Mouse (Mus musculus) urinary bladder, postnatal 14 days (tissue): ENCODE data around the gene Gpr55.
"Not testable (repeated sequence)": the region's sequence is repeated elsewhere in the genome, so short reads cannot be mapped to it uniquely, and the experiment has no call there.

Source experiments
- DNase-seq: peaks from one replicate; pipeline ENCODE4 v3.0.0; 2021; ENCODE audit warnings: low spot score

Gene Gpr55

DNA sequence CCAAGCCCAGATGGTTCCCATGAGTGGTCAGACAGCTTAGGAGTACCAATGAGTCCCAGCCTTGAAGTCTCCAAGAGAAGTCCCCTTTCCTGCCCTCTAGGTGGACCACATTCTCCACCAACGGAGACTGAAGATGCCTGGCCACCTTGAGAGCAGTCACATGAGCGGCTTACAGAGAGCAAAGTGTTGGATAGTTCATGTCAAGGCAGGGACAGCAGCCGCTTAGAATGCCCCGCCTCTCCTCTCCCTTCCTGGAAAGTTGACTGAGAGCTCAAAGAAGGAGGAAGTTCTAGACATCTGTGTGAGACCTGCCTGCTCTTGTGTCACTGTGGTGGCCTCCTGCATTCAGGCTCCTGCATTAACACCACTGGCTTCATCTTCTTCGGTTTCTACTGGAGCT is at the start of gene Gpr55:
TSS of gene Gpr55 (minus strand) at position 135 of the 400 bp plus-strand sequence.
- DNase-seq: no peak

DNA sequence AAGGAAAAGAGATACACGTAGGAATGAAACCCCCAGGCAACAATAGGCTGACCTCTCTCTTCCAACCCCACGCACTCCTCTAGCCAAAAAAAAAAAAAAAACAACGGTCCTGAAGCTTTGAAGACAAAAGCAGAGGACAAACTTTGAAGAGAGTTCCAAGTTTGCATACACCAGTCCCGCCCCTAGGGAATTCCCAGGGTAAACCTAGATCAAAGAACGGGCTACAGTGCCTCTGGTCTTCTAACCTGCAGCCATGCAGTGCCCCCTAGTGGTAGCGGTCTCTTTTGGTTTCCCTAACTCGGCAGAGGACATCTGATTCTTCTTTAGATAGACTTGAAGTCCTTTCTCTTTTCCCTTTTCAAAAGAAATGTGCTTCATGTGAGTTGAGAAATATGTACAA is 47.0 kb upstream of the Gpr55 start:
- DNase-seq: peak; percentile 91

DNA sequence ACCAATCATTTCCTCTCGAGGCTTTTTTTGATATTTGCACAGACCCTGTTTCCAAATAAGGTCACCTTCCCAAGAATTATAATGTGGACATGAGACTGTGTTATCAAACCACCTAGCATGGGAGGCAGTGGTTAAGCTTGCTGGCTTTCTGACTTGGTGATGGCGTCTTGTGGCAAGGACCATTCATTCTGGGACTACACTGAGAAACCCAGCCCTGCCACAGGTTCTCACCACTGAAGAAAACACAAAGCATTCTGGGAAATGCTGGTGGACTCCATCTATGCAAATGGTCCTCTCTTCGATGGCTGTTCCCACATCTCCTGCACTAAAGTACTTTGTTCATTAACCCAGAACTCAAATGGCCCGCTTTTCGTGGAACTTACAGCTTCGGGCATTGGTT is 45.2 kb upstream of the Gpr55 start:
- DNase-seq: no peak

DNA sequence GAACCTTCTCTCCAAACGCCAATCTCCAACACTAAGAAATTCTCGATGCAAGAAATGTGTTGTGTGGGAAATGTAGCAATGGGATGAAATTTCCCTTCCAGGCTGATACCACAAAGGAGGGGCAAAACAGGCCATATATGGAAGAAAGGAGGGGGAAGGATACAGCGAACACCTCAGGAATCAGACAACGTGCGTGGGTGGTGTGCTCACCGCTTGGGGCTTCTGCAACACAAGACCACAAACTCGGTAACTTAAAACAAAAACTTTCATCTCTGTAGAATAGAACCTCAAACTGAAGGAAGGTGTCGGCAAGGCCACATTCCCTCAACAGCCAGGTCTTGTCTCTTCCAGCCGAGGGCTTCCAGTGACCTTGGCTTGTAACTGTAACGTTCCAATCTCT is 44.7 kb upstream of the Gpr55 start:
- DNase-seq: no peak

DNA sequence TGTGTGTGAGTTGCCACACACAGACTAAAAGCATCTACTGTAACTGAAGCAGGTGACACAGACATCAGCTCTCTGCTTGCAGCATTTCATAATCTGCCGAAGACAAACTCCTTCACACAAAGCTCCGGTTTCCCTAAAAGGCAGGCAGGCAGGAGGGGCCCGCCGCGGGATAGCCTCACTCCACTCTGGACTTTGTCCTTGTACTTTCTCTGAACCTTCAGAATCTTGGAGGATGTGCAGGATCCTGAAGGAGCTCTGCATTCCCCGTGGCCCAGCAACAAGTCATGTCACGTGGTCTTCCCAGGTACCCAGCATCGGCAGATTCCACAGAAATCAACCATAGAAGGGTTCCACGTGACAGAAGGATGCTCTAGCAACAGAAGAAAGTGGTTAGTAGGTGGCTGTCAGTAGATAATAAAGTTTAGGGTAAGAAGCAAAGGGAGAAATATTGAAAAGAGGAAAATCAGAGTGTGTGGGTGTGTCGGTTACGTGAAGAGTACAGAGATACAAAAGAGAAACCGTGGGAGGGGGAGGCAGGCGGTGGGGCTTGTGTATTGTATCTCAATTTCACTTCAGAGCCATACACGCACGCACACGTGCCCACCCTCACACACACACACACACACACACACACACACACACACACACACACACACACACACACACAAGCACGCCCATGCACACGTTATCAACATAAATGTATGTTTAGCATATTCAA is 39.2 kb upstream of the Gpr55 start:
- no peak for DNase-seq

DNA sequence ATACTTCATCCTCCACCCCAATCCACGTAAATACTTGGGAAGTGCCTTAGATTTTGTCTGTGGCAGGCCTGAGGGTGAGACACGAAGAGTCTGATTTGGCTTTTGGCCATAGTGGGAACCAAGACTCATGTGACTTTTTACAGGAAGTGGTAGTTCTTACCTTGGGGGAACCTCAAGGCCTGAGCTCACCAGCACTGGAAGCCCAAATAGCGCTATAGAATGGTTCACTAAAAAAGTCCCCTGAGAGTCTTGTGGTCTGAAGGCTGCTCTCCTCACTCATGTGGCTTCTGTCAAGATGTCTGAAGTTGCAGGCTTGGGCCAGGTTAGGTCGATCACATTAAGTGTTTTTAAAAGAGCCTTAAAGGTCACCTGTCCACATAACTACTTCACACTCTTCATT is 37.2 kb upstream of the Gpr55 start:
- DNase-seq: no peak

DNA sequence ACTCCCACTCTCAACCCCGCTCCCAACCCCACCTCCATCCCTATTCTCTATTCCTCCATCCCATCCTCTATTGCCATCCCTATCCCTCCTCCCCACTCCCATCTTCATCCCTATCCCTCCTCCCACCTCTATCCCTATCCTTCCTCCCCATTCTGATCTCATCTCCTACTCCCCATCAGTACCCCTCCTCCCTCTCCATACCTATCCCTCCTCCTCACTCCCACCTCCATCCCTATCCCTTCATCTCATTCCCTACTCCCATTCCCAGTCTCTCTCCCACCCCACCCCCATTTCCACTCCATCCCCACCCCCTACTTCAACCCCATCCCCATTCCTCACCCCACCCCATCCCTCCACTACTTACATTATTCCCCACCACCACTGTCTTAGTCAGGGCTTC is 36.4 kb upstream of the Gpr55 start:
- no peak for DNase-seq

DNA sequence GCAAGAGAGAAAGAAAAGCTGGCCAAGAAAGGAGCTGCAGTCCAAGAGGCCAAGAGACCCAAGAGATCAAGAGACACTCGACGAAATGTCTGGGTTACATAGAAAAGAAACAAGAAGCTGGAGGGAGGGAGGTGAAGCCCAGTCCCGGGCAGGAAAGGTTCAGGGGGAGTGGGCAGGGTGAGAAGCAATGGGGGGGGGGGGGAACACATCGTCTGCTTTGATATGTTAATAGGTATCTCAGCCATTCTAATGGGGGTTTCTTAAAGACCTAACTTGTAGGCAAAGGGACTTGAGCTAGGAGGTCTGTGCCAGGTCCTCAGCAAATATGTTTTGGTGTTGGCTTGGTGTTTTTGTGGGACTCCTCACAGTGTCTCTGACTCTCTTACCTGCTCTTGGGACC is 32.7 kb upstream of the Gpr55 start:
- no peak for DNase-seq

DNA sequence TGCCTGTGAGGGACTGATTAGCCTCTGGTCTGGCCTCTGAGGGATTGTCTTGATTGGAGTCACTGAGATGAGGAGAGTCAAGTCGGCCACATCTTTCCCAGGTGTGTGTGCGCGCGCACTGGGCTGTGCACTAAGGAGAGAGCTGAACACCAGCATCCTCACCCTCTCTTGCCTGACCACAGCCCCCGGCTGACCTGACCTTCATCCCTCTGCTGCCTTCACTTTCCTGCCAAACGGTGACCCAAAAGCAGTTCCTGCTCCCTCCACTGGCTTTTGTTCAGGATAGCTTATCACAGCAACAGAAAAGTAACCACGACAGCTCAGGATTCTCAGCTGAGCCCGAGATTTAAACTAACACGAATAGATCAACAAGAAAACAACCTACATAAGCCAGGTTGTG is 31.4 kb upstream of the Gpr55 start:
- no peak for DNase-seq

DNA sequence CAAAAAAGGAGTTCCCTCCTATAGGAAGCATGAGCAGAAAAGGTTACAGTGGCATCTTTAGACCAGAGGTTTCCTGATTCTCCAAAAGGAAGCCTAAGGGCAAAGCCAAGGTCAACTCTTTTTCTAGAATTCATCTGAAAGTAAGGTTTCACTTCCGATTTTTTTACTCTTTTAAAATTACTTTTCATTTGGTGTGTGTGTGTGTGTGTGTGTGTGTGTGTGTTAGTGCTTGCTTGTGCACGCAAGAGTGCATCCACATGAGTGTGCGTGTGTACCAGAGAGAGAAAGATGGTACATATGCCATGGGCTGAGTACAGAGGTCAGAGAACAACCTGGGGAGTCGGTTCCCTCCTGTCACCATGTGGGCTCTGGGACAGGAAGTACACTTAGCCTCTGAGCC is 28.1 kb upstream of the Gpr55 start:
- DNase-seq: not testable (repeated sequence)

DNA sequence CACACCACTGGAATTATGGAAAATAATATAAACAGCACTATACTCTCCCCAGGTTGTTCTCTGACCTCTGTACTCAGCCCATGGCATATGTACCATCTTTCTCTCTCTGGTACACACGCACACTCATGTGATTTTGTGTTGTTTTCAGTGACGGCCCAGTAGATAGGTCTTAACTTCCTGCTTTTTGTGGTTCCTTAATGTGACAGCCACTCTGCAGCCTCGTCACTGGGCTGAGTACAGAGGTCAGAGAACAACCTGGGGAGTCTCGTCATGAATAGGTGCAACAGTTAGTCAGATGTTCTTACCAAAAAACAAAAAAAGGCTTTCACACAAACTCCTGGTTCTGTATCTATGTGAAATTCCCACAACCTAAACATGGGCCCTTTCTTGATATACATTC is 27.5 kb upstream of the Gpr55 start:
- no peak for DNase-seq

DNA sequence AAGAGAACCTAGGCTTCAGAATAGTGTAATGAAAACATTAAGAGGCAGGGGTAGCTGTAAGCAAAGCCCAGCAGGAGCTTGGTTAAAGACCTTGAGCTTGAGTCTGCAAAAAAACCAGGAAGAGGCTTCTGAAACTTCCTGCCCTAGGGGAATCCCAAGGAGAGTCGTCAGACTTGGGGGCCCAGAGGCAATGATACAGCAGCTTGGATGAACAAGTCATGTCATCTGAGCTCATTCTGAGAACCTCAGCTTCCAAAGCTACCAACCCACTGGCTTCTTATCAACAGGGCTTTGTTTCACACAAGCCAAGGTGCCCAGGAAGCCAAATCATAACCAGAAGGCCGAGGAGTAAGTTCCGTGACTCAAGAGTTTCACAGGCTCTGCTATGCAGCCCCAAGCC is 25.0 kb upstream of the Gpr55 start:
- no peak for DNase-seq

DNA sequence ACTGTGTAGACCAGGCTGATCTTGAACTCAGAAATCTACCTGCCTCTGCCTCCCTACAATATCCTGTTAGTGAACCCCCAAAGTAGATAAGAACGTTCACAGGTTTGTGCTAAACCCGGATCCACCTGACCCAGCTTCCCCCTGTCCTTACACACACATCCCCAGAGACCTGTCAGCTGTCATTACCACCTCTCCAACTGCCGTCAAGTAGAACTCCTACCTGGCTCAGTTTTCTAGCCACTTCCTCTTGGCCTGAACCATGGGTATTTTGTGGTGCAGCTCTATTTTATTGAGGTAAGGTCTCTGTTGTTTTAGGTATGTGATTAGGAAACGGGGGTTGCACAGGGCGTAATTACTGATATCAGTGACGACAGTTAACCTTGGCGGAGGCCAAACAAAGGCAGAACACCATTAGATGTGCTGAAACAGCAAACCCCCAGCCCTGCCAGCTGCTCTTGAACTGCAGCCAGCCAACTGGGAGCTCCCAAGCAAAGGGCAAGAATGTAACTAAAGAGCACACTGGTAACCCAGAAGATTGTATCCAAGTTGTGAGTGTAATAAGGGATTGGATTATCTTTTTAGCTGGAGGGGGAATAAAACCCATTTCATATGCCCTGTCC is 21.0 kb upstream of the Gpr55 start:
- no peak for DNase-seq

DNA sequence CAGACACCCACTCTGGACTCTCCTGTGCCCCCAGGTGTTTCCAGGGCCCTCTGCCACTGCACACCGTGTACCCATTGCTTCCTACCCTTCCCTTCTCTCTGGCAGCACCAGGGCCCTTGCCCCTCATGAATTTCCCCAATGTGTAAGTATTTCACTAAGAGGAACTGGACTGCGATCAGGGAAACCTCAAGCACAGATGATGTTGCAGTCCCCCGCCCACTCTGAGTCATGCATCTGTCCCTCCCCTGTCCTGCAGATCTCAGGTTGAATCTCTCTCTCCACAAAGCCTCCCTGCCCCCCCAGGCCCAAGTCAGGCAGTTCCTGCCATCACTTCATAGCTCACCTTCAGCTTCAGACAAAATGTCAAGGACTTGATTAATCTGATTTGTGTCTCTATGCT is 16.9 kb upstream of the Gpr55 start:
- no peak for DNase-seq

DNA sequence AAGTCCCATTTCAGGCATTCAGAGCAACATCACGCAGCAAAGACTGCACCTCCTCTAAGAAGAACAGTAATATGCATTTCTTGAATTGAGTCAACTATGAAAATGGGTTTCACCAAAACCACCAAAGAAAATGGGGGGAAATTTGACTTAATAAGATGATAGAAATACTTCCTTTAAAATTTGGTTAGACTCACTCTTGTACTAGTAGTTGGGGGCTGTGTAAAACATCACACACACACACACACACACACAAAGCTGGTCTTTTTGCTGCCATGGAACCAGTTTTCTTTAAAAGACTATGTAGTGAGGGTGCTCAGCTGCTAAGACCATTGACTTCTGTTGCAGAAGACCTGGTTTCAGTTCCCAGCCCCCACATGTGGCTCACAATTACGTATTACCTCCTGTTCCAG is 12.7 kb upstream of the Gpr55 start:
- DNase-seq: no peak

DNA sequence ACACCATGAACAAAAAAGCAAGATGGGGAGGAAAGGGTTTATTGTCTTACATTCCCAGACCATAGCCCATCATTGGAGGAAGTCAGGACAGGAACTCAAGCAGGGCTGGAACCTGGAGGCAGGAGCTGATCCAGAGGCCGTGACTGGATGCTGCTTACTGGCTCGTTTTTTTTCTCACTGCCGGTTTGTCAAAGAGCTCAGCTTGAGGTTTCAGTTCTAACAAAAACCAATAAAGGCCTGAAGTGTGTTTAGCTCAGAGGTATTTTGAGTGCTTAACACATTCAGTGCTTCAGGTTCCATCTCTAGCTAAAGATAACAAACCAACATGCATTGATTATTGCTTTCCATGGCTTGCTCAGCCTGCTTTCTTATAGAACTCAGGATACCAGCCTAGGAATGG is 11.5 kb upstream of the Gpr55 start:
- DNase-seq: no peak

DNA sequence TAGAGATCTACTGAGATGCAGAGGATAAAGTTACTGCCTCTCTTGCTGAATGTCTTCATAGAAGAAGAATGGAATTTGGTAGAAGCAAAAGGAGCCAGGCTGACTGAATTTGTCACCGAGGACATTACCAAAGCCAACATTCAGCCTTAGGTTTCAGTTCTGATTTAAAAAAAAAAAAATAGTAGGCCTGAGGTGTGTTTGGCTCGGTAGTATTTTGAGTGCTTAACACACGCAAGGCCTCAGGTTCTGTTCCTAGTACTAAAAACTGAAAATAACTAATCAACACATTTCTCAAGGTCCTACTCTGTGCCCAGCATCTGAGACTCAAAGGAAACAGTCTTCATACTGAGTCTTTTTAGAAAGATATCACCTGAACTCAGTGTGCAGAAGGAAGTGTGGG is 10.3 kb upstream of the Gpr55 start:
- DNase-seq: no peak

DNA sequence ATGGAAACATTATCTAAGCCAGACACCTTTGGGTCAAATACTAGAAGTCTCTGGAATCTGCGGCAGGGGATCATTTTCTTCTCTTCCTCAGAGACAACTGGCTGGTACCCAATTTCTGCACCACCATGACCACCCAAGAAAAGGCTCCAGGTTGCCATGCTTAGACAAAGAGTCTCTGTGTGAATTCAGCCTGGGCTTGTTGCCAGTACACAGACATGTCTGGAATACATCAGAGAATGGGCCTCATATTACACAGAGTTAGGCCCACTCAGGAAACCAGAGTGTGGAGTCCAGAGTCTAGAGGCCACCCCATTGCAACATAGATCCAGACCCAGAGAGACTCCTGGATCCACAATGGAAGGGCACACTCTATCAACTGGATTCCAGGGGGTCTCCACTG is 8.7 kb upstream of the Gpr55 start:
- no peak for DNase-seq

DNA sequence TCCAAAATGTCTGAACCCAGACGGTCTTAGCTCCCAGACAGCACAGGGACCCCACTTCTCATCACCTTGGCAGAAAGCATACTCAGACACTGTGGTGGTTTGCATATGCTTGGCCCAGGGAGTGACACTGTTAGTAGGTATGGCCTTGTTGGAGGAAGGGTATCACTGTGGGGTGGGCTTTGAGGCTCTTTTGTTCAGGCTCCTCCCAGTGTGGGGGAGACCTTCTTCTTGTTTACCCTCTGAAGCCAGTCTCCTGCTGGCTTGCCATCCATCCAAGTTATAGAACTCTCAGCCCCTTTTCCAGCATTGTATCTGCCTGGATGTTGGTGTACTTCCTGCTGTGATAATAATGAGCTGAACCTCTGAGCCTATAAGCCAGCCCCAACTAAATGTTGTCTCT is 8.3 kb upstream of the Gpr55 start:
- no peak for DNase-seq

DNA sequence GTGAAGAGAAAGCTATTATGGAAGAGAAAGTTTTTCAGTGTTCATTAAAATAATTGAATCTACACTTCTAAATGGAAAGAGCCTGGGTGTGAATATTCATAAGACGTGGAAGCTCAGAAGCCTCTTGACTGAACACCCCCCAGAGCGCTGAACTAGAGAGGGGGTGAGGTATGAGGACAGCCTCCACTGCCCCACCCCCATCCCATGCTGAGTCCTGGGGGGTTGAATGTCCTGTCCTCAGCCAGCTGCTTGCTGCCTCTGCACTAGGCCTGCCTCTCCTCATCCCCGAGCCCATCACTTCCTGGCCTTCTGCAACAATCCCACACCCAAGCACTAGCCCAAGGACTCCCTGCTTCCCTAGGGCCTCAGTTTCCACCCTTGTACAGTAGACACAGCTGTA is 5.0 kb upstream of the Gpr55 start:
- no peak for DNase-seq

DNA sequence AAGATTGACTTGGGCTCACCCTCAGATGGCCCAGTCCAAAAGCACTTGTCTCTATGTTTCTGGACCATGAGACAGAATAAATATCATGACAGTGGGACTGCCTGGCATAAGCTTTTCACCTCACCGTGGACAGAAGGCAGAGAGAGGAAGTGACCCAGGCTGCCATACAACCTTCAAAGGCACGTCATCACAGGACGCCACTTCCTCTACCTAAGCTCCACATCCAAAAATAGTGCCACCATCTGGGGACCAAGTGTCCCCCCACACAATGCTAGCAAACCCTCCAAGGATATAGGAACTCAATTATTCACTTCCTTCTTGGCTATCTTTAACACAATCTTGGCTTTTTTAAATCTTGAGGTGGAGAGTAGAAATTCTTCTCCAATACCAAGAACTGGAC is 1.3 kb upstream of the Gpr55 start:
- no peak for DNase-seq

DNA sequence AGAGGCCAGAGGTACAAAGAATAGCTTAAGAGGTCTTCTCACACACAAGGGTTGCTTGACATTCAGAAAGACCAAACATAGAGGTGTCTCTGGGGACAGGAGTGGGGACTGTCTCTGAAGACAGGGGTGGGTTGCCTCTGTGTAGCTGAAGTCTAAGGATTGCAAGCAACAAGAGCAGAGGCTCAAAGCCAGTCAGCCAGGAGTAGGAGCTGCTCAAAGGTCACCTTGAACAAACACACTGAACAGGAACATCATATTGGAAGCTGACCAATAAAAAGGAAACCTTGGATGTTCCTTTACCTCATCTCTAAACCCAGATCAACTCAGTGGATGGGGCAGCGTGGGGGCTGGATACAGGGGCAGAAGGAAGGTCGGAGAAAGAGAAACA is 924 bp downstream of the Gpr55 start:
- DNase-seq: no peak

DNA sequence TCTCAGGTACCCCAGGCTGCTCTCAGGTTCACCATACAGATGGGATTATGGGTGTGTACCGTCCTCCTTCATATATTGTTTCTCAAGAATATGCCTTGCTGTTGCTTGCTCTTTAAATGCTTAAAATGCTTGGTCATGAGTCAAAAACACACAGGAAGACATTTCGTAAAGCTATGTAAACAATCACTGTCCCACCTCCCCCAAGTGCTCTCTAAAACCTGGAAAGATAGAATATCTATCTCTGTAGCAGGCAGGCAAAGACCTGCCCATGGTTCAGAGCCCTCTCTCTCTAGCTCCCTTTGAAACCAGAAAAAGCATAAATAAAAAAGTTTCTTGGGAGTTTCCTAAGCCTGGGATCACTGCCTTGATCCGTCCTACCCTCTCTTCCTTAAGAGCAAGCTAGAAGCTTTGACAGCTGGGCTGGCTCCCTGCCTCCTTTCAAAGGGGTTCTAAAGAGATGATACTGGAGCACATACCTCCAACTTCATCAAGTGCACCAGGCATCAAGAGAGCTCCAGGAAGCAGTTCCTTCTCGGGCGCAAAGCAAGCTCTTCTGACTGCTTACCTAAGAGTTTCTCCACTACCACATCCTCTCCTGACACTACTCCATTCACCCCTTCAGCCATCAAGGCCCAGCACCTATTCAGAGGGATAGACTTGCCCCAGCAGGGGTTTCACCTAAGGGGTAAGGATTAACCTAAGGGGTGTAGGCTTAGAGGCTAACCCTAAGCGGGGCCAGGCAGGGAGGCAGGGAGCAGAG is 1.5 kb downstream of the Gpr55 start:
- no peak for DNase-seq
